ENCODE assay signal across 23 mouse cellular contexts in the genomic region with DNA sequence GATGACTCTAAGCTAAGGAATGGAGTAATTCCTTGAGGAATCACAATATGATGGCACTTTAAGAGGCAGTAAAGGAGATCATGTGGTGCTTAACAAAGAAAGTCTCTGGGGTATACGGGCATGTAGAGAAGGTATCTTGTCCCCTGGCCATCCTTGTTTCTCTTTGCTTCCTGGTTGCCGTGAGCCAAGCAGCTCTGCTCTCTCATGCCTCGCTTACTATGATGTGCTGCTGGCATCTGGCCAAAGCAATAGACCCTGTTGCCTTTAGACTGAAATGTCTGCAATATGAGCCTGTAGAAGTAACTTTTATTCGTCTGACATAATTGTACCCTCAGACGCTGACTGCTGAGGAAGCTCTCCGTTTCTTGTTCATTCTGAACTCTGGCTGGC. TPM values are rescaled to one million over a fixed set of nuclear protein-coding genes. Genes with fewer than 3 reads are reported as not detected.
DNase-seq lines count a peak whose midpoint lies in the region; ATAC-seq lines count a peak whose summit lies in the region.
"Had no signal": no experiment of that assay in that cellular context is flagged by ENCODE, and none has a peak within 500 bp of the region (broad histone marks: within the 10 kb centered on the region; RNA-seq: fewer than 3 reads in every experiment).

No protein-coding gene starts in this region.

- no peak overlapping the region for H3K4me2 ChIP-seq in kidney, embryonic 16.5 days (replicated peaks; ENCODE audit: low read depth, low read length)
- no peak overlapping the region for H3K4me2 ChIP-seq in neural tube, embryonic 14.5 days (ENCODE audit: low read depth, low read length)
- H3K4me2 ChIP-seq: heart, embryonic 13.5 days; neural tube, embryonic 12.5 days had no signal

- WGBS in kidney, embryonic 16.5 days = 29% methylated on average over 6 of the region's 6 CpGs
- 55% methylated on average over 6 of the region's 6 CpGs for WGBS in neural tube, embryonic 14.5 days

- no peaks in the 10 kb centered on the region; the same call in 1 of the 2 replicates for H3K9me3 ChIP-seq in kidney, embryonic 16.5 days (ENCODE audit: low read length)
- H3K9me3 ChIP-seq in neural tube, embryonic 14.5 days (ENCODE audit: control insufficient read depth, low read length) = no peaks in the 10 kb centered on the region
- H3K9me3 ChIP-seq: G1E; heart, embryonic 13.5 days; midbrain, embryonic 10.5 days; neural tube, embryonic 12.5 days had no signal

- ATAC-seq in kidney, embryonic 16.5 days (ENCODE audit: low FRiP score, low TSS enrichment) = peak; percentile 58; the same call in 1 of the 2 replicates
- ATAC-seq in neural tube, embryonic 14.5 days (ENCODE audit: low read depth) = peak; percentile 28; the same call in 1 of the 2 replicates
- ATAC-seq: activated CD4-positive, CD25-positive, alpha-beta regulatory T cell, adult 4 months; forebrain, postnatal 0 days; lung, postnatal 0 days had no signal

- peaks cover 10% of the 10 kb centered on the region for H3K4me1 ChIP-seq in kidney, embryonic 16.5 days (ENCODE audit: insufficient read depth, low read length)
- H3K4me1 ChIP-seq in neural tube, embryonic 14.5 days (ENCODE audit: control insufficient read depth, insufficient read depth, low read length) = no peaks in the 10 kb centered on the region
- H3K4me1 ChIP-seq: midbrain, embryonic 10.5 days; neural tube, embryonic 12.5 days had no signal

- H3K27ac ChIP-seq in kidney, embryonic 16.5 days (ENCODE audit: low read length) = peak overlapping the region; percentile 32; the same call in 1 of the 2 replicates
- H3K27ac ChIP-seq in neural tube, embryonic 14.5 days (ENCODE audit: low read depth, low read length) = no peak overlapping the region
- H3K27ac ChIP-seq: heart, adult 2 months; heart, embryonic 13.5 days; midbrain, embryonic 10.5 days; neural tube, embryonic 12.5 days had no signal

- H3K9ac ChIP-seq in kidney, embryonic 16.5 days (replicated peaks; ENCODE audit: low read length) = no peak overlapping the region
- no peak overlapping the region for H3K9ac ChIP-seq in neural tube, embryonic 14.5 days (replicated peaks; ENCODE audit: low read depth, low read length)
- H3K9ac ChIP-seq: forebrain, postnatal 0 days; heart, embryonic 13.5 days; neural tube, embryonic 12.5 days had no signal

- peak; percentile 31 to 43 for DNase-seq in cerebellum, postnatal 10 days
- DNase-seq in cerebellum, adult 9-10 months = no peak
- no peak for DNase-seq in kidney, adult 11 months
- DNase-seq in neural tube, embryonic 10.5 days (ENCODE audit: extremely low spot score, low spot score) = no peak
- no peak for DNase-seq in right cerebral cortex, adult 18-20 months
- DNase-seq in adrenal gland, postnatal 14 days = no peak
- DNase-seq: adrenal gland, adult 8-10 months; cerebellum, adult 2 months; forebrain, postnatal 0 days; gastrocnemius, postnatal 25 days; heart, adult 2 months; heart, postnatal 14 days; kidney, adult 2 months; layer of hippocampus, adult 9-11 months had no signal

- H3K36me3 ChIP-seq in kidney, embryonic 16.5 days (ENCODE audit: insufficient read depth, low read length) = no peaks in the 10 kb centered on the region
- no peaks in the 10 kb centered on the region for H3K36me3 ChIP-seq in neural tube, embryonic 14.5 days (ENCODE audit: control insufficient read depth, insufficient read depth, low read length)
- H3K36me3 ChIP-seq: G1E; heart, embryonic 13.5 days; midbrain, embryonic 10.5 days; neural tube, embryonic 12.5 days had no signal

- no peak overlapping the region for H3K4me3 ChIP-seq in kidney, embryonic 16.5 days (ENCODE audit: low read length)
- H3K4me3 ChIP-seq in neural tube, embryonic 14.5 days (ENCODE audit: low read depth, low read length) = no peak overlapping the region
- H3K4me3 ChIP-seq: heart, adult 2 months; heart, embryonic 13.5 days; midbrain, embryonic 10.5 days; neural tube, embryonic 12.5 days had no signal

- no peaks in the 10 kb centered on the region for H3K27me3 ChIP-seq in kidney, embryonic 16.5 days (ENCODE audit: insufficient read depth, low read length)
- no peaks in the 10 kb centered on the region for H3K27me3 ChIP-seq in neural tube, embryonic 14.5 days (ENCODE audit: control insufficient read depth, insufficient read depth, low read length)
- H3K27me3 ChIP-seq: CH12.LX; heart, embryonic 13.5 days; neural tube, embryonic 12.5 days had no signal

RNA-seq across cellular contexts. Expression of a gene that starts 11.5 kb away (rescaled TPM):
- 6.3 and 7.9 TPM in 2 replicates for polyA plus RNA-seq in kidney, embryonic 16.5 days (2015; fragmentation: Nextera tagmentation; extraction: Ambion mirVana)
- 11.3 and 12.8 TPM in 2 replicates for polyA plus RNA-seq in neural tube, embryonic 14.5 days (2014; fragmentation: Nextera tagmentation; extraction: Ambion mirVana)
- total RNA-seq in adrenal gland, postnatal 14 days (2021) = 28.1 and 35.8 TPM in 2 replicates

Comparison
In these comparisons a context has a peak if more than half of its experiments do, and no peak if none do; other contexts are left out.
1. DNase-seq: peak in cerebellum, postnatal 10 days (2 of 2); none in cerebellum, adult 9-10 months (single experiment), kidney, adult 11 months (single experiment), neural tube, embryonic 10.5 days (single experiment), right cerebral cortex, adult 18-20 months (single experiment) and adrenal gland, postnatal 14 days (single experiment).